Mouse (Mus musculus): ENCODE results near the gene Bsg. TPM values are rescaled to one million over a fixed set of nuclear protein-coding genes. Genes with fewer than 3 reads are reported as not detected.
A peak's percentile ranks its signal among the peaks of the same experiment; 100 is the strongest.

The Bsg gene
- total and polyA plus RNA-seq, 2 experiments from 2014 or later = 1,042 to 1,054 TPM

DNA sequence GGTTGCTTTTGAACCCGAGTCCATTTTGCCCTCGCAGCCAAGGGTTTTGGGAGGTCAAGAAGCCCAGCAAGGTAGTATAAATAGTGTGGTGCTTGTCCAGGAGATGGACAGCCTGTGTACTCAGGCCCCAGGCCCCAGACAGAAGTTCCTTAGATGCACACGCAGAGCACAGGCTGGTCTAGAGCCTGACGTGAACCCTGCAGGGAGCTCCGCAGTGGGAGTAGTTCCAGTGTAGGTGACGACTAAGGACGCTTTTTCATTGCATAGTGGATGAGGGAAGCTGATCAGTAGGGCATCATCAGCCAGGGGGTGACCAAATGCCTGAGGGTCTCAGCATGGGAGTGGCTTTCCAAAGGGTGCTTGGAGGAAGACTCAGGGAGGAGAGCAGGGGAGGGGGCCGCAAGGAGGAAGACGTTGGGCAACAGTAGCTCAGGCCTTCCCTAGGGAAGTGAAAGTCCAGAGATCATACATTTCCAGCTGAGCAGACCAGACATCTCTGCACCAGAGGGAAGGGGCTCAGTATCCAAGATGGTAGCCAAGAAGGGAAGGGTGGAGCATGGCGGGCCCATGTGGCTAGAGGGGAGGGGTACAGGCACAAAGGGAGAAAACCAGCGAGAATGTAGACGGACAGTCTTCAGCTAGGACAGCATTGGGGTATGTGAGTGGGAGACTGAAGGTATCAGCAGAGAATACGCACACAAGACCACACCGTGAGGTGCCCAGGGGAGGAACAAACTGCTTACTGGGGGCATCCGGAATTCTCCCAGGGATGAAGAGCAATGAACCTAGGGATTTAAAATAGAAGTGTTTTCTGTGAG, 34.0 kb upstream of the Bsg start:
- H3K9ac ChIP-seq (replicated peaks; ENCODE audit: low read length, poor library complexity, severe bottlenecking) = peak overlapping the region; percentile 95
- ATAC-seq (ENCODE audit: low FRiP score) = peak; percentile 21
- no peaks in the 10 kb centered on the region; the same call in 1 of the 2 replicates for H3K36me3 ChIP-seq (ENCODE audit: insufficient read depth, low read length)
- DNase-seq (ENCODE audit: low spot score) = peak; percentile 10
- peak overlapping the region; percentile 99 for H3K27ac ChIP-seq (ENCODE audit: low read depth, low read length)
- peak overlapping the region; percentile 95 for H3K4me3 ChIP-seq (ENCODE audit: low read depth, low read length)
- H3K4me2 ChIP-seq (ENCODE audit: low read depth, low read length, poor library complexity, severe bottlenecking) = peak overlapping the region; percentile 92
- no peaks in the 10 kb centered on the region for H3K27me3 ChIP-seq (ENCODE audit: insufficient read depth, low read length)
- 33% methylated on average over 15 of the region's 15 CpGs for WGBS
- peaks cover 14% of the 10 kb centered on the region for H3K4me1 ChIP-seq (ENCODE audit: insufficient read depth, low read length)
- H3K9me3 ChIP-seq (ENCODE audit: low read length) = no peaks in the 10 kb centered on the region
- TF ChIP-seq CTCF (IDR thresholded peaks at IDR 0.05) = no peak

DNA sequence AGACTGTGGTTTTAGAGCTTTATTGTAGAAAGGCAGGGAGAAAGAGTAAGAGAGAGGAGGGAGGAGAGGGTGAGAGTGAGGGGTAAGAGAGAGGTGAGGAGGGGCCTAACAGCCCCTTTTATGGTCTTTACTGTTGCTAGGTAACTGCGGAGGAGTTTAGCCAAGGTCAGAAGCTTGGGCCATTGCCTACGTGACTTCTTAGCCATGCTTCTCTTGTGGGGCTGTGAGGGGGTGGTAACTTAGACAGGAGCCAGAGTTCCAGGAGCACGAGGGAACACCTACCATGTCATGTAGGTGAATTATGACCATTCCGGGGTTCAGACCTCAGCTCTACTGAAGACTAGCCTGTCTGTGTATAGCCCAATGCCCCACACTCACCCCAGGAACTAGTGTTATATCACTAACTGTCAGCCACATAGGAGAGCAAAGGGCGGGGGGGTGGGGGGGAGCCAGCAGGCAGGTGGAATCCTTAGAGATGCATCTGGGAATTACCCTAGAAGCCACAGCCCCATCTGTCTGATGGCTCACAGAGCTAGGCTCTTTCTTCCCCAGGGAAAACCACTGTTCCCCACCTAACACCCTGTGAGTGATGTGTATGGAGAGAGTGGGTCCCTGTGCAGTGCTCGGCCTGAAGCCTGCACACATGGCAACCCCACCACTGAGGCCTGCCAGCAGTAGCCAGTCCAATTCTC, 32.7 kb upstream of the Bsg start:
- peaks cover 14% of the 10 kb centered on the region for H3K4me1 ChIP-seq (ENCODE audit: insufficient read depth, low read length)
- ATAC-seq (ENCODE audit: low FRiP score) (no peak), DNase-seq (ENCODE audit: low spot score) (no peak)
- H3K27ac ChIP-seq (ENCODE audit: low read depth, low read length) = no peak overlapping the region
- H3K4me2 ChIP-seq (ENCODE audit: low read depth, low read length, poor library complexity, severe bottlenecking) = 0 out of 2 replicates have a peak overlapping the region, but pooled peaks have one; percentile 92
- no peaks in the 10 kb centered on the region; the same call in 1 of the 2 replicates for H3K36me3 ChIP-seq (ENCODE audit: insufficient read depth, low read length)
- H3K9ac ChIP-seq (replicated peaks; ENCODE audit: low read length, poor library complexity, severe bottlenecking) = no peak overlapping the region
- WGBS = 62% methylated on average over 6 of the region's 6 CpGs
- H3K27me3 ChIP-seq (ENCODE audit: insufficient read depth, low read length) = no peaks in the 10 kb centered on the region
- no peaks in the 10 kb centered on the region for H3K9me3 ChIP-seq (ENCODE audit: low read length)
- no peak for TF ChIP-seq CTCF (IDR thresholded peaks at IDR 0.05)
- no peak overlapping the region for H3K4me3 ChIP-seq (ENCODE audit: low read depth, low read length)

DNA sequence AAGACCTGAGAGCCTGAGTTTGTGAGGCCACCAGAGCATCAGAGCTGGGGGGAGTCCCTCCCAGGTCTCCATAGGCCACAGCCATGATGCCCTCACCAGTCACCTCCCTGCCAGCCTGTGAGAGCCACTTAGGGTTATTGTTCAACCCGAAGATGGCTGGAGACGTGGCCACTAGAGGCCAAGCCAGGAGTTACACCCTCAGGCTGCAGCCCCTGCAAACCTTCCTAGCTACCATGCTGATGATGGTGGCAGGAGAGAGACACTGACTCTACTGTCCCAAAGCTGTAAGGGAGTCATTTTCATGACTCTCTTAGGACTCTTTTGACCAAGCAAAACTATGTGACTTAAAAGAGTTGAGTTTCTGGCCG, 32.2 kb upstream of the Bsg start:
- H3K4me1 ChIP-seq (ENCODE audit: insufficient read depth, low read length) = peaks cover 14% of the 10 kb centered on the region
- no peaks in the 10 kb centered on the region for H3K27me3 ChIP-seq (ENCODE audit: insufficient read depth, low read length)
- TF ChIP-seq CTCF (IDR thresholded peaks at IDR 0.05) = no peak; the same call in 1 of the 2 replicates
- DNase-seq (ENCODE audit: low spot score) (no peak), ATAC-seq (ENCODE audit: low FRiP score) (no peak)
- no peaks in the 10 kb centered on the region; the same call in 1 of the 2 replicates for H3K36me3 ChIP-seq (ENCODE audit: insufficient read depth, low read length)
- H3K4me3 ChIP-seq (ENCODE audit: low read depth, low read length) = no peak overlapping the region
- no peak overlapping the region for H3K4me2 ChIP-seq (ENCODE audit: low read depth, low read length, poor library complexity, severe bottlenecking)
- H3K9me3 ChIP-seq (ENCODE audit: low read length) = no peaks in the 10 kb centered on the region
- no peak overlapping the region for H3K9ac ChIP-seq (replicated peaks; ENCODE audit: low read length, poor library complexity, severe bottlenecking)
- WGBS = 52% methylated on average over 3 of the region's 3 CpGs
- H3K27ac ChIP-seq (ENCODE audit: low read depth, low read length) = no peak overlapping the region

DNA sequence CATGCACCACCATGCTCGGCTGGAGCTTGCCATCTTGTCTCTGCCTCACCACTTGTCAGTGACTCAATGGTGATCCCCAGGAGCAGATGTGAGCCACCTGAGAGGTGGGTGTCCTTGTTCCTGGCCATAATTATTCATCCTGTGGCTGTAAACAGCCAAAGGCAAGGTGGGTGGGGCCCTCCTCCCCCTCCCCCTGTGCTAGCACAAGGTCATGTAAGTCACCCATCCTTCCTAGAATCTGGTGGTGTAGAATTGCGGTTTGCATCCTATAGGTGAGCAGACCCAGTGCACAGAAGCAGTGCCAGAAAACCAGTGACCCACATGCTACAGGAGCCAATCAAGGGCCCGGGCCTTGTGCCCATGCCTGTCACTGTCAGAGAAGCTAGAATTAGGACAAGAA, 31.2 kb upstream of the Bsg start:
- Histone ChIP-seq H3K27me3 (ENCODE audit: insufficient read depth, low read length) (no peaks in the 10 kb centered on the region), H3K9ac (replicated peaks; ENCODE audit: low read length, poor library complexity, severe bottlenecking) (no peak overlapping the region), H3K36me3 (ENCODE audit: insufficient read depth, low read length) (no peaks in the 10 kb centered on the region; the same call in 1 of the 2 replicates), H3K4me3 (ENCODE audit: low read depth, low read length) (no peak overlapping the region), H3K27ac (ENCODE audit: low read depth, low read length) (no peak overlapping the region), H3K4me1 (ENCODE audit: insufficient read depth, low read length) (peaks cover 13% of the 10 kb centered on the region), H3K4me2 (ENCODE audit: low read depth, low read length, poor library complexity, severe bottlenecking) (no peak overlapping the region), H3K9me3 (ENCODE audit: low read length) (no peaks in the 10 kb centered on the region)
- ATAC-seq (ENCODE audit: low FRiP score) (no peak), DNase-seq (ENCODE audit: low spot score) (no peak)
- no peak for TF ChIP-seq CTCF (IDR thresholded peaks at IDR 0.05)
- 87% methylated on average over 3 of the region's 3 CpGs for WGBS

DNA sequence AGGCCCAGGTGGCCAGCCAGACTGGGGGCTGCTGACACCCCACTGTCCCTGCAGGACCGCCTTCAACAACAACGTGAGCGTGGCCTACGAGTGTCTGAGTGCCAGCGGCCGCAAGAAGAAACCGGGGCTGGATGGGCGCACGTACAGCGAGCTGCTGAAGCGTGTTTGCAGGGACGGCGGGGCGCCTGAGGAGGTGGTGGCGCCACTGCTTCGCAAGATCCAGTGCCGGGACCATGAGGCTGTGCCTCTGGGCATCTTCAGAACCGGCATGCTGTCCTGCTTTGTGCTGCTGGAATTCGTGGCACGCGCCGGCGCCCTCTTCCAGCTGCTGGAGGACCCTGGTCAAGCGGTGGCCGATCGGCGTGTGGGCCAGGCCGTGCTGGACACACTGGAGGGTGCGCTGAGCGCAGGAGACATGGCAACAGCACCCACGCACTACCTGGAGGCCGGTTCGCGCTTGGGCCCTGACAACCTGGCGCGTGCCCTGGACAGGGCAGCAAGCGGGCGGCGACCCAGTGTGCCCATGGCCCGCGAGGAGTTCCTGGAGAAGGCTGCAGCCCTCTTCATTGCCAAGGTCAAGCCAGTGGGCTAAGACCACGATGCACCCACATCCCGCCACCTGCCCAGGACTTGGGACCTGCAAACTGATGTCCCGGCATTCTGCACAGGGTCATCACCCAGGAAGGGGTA, 28.8 kb upstream of the Bsg start:
- no peak for TF ChIP-seq CTCF (IDR thresholded peaks at IDR 0.05)
- Histone ChIP-seq H3K36me3 (ENCODE audit: insufficient read depth, low read length) (no peaks in the 10 kb centered on the region; the same call in 1 of the 2 replicates), H3K4me3 (ENCODE audit: low read depth, low read length) (no peak overlapping the region), H3K4me1 (ENCODE audit: insufficient read depth, low read length) (peaks cover 6% of the 10 kb centered on the region), H3K9ac (replicated peaks; ENCODE audit: low read length, poor library complexity, severe bottlenecking) (no peak overlapping the region), H3K4me2 (ENCODE audit: low read depth, low read length, poor library complexity, severe bottlenecking) (no peak overlapping the region), H3K9me3 (ENCODE audit: low read length) (no peaks in the 10 kb centered on the region), H3K27me3 (ENCODE audit: insufficient read depth, low read length) (no peaks in the 10 kb centered on the region), H3K27ac (ENCODE audit: low read depth, low read length) (no peak overlapping the region)
- WGBS = 58% methylated on average over 44 of the region's 44 CpGs
- ATAC-seq (ENCODE audit: low FRiP score) (peak; percentile 20; the same call in 1 of the 2 replicates), DNase-seq (ENCODE audit: low spot score) (no peak)

Measured in midbrain, postnatal 0 days (tissue).